Mouse (Mus musculus): ENCODE results near the gene Ercc4.

Ercc4 gene

DNA sequence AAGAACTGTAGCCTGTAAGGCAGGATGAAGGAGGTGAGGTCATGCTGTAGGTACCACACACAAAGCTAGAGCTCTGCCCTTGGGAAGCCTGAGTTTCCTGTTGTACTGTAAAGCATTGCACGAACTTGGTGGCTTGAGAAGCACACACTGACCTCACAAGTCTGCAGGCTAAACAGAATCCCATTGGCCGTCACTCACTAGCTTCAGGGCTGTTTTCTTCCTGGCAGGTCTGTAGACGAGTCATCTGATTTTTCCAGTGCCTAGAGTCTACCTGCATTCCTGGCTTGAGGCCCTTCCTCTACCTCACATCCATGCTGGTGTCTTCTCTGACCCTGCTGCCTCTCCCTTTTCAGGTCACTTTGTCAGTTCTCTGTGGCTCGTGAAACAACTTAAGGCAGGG is 36.7 kb downstream of the Ercc4 start:
- intact Hi-C loops (cut with DNase I), result no loop called here

DNA sequence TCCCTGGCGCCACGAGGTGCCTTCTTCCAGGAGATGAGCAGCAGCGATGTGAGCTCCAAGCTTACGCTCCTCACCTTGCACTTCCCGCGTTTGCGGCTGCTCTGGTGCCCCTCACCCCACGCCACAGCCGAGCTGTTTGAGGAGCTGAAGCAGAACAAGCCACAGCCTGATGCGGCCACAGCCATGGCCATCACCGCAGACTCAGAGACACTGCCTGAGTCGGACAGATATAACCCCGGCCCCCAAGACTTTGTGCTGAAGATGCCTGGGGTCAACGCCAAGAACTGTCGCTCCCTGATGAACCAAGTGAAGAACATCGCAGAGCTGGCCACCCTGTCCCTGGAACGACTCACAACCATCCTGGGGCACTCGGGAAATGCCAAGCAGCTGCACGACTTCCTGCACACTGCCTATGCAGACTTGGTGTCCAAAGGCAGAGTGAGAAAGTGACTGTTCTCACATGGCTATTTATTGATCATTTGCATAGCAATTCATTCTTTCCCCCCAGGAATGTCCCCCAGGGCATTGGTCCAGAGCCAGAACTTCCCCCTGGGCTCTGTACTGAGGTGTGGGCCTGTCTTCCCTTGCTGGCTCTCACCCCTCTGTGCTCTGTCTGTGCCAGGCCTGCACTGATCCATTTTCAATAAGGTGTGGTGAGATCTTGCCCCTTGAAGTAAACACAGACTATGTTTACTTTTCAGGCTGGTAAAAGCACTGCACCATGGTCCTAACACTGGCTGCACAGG is 38.5 kb downstream of the Ercc4 start:
- intact Hi-C loops (cut with DNase I), result no loop called here

DNA sequence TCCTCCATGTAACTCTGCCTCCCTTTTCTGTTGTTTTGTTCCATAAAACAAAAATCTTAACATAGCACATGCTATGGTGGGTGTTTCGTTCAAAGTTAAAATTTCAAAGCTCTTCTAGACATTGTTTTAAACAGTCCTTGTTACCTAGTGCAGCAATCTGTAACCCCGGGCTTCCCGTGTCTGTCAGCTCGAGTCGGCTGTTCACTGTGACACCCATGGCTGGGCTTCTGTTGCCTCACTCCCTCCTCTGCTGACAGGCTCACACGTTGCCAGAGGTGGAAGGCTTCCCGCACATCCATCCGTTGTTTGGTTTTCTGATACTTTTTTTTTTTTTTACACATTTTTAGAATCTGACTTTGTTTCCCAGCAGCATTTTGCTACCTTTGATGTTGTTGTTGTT is 40.5 kb downstream of the Ercc4 start:
- intact Hi-C loops (cut with DNase I), result no loop called here

GRCm38 (mm10) chr16:13150790-13151189 is 41.3 kb downstream of the Ercc4 start:
- intact Hi-C loops (cut with DNase I), result no loop called here

DNA sequence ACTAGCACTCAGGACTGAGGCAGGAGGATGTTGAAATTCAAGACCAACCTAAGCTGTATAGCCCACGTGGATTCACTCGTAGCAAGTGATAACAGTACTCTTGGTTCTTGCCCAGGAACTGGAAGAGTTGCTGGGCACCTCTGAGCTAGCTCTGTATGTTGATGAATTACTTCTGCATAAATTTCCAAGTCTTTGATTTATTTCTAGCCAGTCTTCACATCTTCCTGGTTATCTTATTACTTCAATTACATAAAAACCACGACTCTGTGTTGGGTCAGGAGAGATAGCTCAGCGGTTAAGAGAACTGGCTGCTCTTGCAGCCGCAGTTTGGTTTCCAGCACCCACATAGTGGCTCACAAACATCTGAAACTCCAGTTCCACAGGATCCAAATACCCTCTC is 43.0 kb downstream of the Ercc4 start:
- intact Hi-C loops (cut with DNase I), result no loop called here

DNA sequence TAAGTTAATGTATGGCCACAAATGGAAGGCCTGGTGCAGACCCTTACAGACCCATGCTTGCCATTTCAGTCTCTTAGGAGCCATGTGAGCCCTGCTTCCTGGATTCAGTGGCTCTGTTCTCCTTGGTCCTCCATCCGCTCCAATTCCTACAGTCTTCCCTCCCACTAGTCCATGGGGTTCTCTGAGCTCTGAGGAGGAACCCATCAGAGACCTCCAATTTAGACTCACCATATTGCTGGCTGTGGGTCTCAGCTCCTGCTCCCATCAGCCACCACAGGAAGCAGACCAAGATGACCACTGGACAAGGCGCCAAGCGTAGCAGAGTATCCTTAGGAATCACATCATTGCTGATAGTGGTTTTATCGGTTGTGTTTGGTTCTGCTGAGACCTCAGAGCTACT is 43.7 kb downstream of the Ercc4 start:
- intact Hi-C loops (cut with DNase I), result no loop called here

DNA sequence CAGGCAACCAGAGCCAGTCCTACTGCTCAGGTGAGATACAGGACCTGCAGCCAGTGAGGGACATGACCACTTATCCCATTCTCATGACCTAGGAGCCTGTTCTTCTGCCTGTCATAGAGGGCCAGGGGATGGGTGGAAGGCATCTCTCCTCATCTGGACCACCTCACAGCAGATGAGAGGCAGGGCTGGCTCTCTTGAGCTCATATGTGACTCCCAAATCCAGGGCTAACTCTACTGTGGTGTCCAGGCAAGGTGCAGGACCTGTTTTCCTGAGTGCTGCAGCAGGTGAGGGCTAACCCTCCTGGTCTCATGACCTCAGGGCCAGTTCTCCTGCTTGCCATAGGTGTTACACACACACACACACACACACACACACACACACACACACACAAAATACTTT is 44.9 kb downstream of the Ercc4 start:
- intact Hi-C loops (cut with DNase I), result no loop called here

DNA sequence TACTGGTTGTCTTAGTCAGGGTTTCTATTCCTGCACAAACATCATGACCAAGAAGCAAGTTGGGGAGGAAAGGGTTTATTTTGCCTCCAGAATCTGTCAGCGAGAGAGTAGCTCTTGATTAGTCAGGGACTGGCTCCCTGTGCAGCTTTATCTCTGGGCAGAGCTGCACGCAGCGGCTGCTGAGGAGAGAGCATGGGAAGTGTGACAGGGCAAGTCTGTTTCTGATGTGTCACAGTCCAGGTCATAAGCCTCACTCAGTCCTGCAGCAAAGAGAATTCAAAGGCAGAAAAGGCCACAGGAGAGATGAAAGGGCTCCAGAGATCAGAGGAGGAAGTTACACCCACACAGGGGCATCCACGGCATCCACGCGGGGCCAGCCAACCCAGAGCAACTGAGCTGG is 47.8 kb downstream of the Ercc4 start:
- intact Hi-C loops (cut with DNase I), result loop anchor here (5.0 kb wide), 3 partner anchors 100 to 250 kb away; partner anchors contain the start of gene Mrtfb

- intact Hi-C loops (cut with DNase I), result loop anchor here (5.0 kb wide), 3 partner anchors 99 to 249 kb away; partner anchors contain the start of gene Mrtfb
These were observed 48.7 kb downstream of the Ercc4 start for GRCm38 (mm10) chr16:13158153-13158670.

GRCm38 (mm10) chr16:13158906-13159889 is 49.7 kb downstream of the Ercc4 start:
- intact Hi-C loops (cut with DNase I), result loop anchor here (5.0 kb wide), 3 partner anchors 98 to 248 kb away; partner anchors contain the start of gene Mrtfb

- intact Hi-C loops (cut with DNase I), result loop anchor here (5.0 kb wide), 3 partner anchors 97 to 247 kb away; partner anchors contain the start of gene Mrtfb
These were observed 50.6 kb downstream of the Ercc4 start for GRCm38 (mm10) chr16:13159927-13160644.

DNA sequence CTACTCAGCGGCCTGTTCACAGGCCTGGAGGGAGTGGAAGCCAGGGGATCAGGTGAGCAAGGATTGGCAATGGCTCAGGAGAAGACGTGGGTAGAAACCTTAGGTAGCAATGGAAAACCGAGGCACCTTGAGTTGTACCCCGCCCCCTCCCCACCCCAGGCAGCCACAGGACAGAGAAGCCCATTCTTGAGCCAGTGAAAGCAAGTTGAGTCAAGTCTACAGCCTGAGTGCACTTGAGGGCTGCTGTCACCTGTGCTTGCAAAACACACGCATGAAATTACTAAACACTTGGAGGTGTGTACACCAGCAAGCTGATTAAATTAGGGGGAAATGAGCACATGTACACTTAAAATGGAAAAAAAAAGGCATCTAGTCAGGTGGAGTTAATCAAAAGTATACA is 52.0 kb downstream of the Ercc4 start:
- intact Hi-C loops (cut with DNase I), result no loop called here

DNA sequence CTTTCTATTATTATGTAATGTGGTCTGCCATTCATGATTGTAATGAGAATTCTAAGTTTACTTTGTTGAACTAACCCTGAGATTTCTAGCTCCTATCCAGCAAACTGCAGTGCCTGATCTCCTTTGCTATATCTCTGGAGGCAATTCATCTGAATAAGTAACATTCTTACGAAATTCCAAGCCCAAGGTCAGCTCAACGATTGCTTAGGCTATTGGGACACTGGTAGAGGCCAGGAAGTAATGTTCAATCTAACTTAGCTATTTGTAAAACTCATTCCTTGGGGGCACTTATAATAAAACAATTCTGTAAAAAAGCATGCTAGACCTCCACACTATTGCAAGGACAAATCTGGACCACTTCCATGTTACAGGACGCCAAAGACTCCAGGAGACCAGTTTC is 58.2 kb downstream of the Ercc4 start:
- intact Hi-C loops (cut with DNase I), result no loop called here

- intact Hi-C loops (cut with DNase I), result no loop called here
These were observed 63.7 kb downstream of the Ercc4 start for GRCm38 (mm10) chr16:13173055-13173742.

DNA sequence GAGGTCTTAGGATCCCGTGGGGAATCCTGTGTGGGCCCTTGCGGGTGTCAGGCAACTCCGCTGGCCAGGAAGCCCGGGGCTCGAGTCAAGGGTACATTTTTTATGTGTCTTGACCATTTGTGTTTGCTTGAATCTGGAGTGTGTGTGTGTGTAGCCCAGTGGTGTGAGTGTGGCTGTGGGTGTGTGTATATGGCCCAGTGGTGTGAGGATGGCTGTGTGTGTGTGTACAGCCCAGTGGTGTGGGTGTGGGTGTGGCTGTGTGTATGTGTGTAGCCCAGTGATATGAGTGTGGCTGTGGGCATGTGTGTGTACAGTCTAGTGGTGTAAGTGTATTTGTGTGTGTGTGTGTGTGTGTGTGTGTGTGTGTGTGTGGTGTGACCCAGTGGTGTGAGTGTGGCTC is 73.0 kb downstream of the Ercc4 start:
- intact Hi-C loops (cut with DNase I), result no loop called here

DNA sequence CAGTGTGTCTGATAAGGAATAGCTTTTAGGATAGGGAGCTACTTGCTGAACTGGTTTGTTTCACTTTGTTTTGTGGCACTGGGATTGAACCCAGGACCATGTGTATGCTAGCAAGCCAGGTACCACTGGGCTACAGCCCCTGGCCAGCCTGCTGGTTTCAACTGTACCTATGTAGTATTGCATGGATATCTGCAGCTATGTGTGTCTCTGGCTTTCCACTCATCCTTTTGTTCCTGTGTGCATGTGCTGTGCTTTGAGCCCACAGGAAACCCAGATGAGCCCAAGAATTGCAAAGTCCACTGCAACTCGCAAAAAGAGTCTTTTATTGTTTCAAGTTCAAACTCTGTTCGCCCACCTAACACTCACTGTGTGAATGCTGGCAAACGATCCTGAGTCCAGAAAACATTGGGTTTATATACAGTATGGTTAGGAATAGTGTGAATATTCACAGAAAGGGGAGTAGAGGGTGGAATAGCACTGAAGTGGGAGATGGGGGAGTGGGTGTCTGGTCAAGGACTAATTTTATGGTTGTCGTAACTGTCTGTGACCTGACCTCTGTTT is 73.8 kb downstream of the Ercc4 start:
- intact Hi-C loops (cut with DNase I), result no loop called here

DNA sequence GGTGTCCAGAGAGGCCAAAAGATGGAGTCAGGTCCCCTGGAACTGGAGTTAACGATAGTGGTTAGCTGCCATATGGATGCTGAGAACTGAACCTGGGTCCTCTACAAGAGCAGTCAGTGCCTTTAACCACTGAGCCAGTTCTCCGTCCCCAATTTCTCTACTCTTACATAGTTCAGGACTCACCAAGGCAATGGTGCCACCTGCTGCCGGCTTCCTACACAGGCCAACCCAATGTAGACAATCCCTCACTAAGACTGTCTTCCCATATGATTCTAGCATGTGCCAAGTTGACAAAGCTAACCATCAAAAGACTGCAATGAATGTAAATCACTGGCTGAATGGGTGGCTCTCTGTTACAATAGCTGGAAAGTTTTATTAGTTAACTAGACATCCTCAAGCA is 74.9 kb downstream of the Ercc4 start:
- intact Hi-C loops (cut with DNase I), result no loop called here

DNA sequence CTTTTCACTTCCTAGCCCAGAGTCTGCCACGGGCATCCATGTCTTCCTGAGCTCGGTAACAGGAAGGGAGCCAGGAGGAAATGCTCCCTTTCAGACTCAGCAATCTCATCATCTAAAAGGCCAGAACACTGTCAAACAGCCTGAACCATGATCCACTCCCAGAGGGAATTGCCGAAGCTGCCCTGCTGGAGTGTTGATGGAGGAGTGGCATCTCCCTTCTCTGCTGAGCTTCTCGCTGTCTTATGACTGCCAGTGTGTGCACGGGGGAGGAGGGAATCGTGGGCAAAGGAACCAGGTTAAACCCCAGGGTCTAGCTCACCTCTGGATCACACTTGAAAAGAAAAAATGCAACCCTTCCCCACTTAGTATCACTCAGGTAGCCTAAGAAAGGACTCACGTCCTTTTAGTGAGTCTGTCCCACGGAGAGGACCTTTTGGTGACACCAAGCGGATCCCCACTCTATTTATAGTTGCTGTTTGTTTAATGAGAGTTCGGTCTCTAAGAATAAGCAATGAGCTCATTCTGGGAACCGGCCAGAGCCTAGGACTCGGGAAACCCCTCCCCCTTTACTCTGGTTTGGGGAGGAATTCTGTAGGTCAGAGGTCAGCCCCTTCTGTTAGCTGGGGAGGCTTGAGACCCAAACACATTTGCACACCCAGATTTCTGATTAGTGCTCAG is 80.1 kb downstream of the Ercc4 start:
- intact Hi-C loops (cut with DNase I), result no loop called here

DNA sequence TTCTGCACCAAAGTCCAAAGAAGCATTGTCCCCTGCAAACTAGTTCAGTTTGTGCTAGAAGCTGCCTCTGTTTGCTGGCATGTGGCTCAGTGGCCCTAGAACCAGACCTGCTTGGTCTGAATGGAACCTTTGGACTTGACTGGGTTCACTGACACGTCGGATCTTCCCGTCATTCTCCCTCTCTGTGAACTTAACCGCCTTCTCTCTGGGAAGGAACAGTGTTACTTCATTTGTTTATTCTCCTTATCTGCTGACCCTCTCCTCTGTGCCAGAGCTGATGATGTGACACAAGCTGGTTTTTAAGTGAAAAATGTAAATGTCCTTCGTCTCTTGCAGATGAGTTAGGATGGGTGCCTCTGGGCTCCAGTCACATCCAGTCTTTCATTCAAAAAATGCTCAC is 81.0 kb downstream of the Ercc4 start:
- intact Hi-C loops (cut with DNase I), result no loop called here

- intact Hi-C loops (cut with DNase I), result no loop called here
These were observed 81.7 kb downstream of the Ercc4 start for GRCm38 (mm10) chr16:13191166-13191565.

All from adrenal gland (tissue).